Mouse (Mus musculus) myocyte (in vitro differentiated cells): ENCODE data around the gene Krt79.
A peak's percentile ranks its signal among the peaks of the same experiment; 100 is the strongest.

ENCODE experiments used
- POLR2AphosphoS2 ChIP-seq: IDR thresholded peaks from one replicate; pipeline ENCODE4 v1.6.1; 2011; ENCODE audit warnings: low read depth, control low read depth; ENCODE audit not compliant: insufficient read length
- TCF12 ChIP-seq: IDR thresholded peaks from one replicate; pipeline ENCODE4 v1.6.1; 2011; ENCODE audit warnings: mild to moderate bottlenecking, control low read depth; ENCODE audit not compliant: poor library complexity, insufficient read depth, severe bottlenecking

DNA sequence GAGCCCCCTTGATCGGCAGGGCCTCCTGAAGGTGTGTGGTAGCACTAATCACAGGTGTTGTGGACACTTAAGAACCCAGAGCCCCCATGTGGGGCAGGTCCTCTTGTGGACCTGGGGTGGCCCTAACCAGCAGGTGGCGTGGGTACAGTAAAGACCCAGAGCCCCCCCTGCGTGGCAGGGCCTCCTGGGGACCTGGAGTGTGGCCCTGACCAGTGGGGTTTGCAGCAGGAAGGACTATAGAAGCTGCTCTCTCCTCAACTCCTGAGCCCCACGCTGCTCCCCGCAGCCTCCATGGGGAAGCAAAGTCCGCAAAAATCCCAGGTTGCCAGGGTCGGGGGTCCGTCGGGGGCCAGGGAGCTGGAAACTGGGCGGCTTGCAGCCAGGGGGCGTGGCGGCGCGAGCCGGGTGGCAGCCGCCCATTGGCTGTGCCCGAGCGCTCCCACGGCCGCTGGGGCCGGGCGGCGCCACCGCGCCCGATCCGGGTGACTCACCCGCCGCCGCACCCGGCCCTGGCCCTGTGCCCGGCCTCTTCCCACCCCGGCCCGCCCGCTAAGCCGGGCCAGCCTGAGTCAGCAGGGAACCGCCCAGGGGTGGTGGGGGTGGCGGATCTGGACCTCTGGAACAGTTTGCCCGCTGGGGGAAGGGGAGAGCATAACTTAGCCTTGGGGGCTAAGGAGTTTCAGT lies 37.1 kb upstream of the Krt79 start:
- TF ChIP-seq TCF12: peak; percentile 19
- TF ChIP-seq POLR2AphosphoS2: no peak
